Mouse (Mus musculus): ENCODE results near the gene Rasgef1a.

GRCm38 (mm10) chr6:118045892-118046291 is 34.7 kb downstream of the Rasgef1a start:
- TF ChIP-seq POLR2A (IDR thresholded peaks at IDR 0.05; ENCODE audit: insufficient read length, low read depth) (no peak), SRF (IDR thresholded peaks at IDR 0.05; ENCODE audit: control insufficient read depth, insufficient read length, low read depth) (no peak), POLR2AphosphoS2 (IDR thresholded peaks at IDR 0.05; ENCODE audit: insufficient read length, low read depth) (no peak), MYOG (IDR thresholded peaks at IDR 0.05; ENCODE audit: control insufficient read depth in 1 of 3, insufficient read depth in 1 of 3, insufficient read length in 2 of 3, low read depth in 2 of 3) (no peak), MAX (IDR thresholded peaks at IDR 0.05; ENCODE audit: low read depth) (no peak), MYOD1 (IDR thresholded peaks at IDR 0.05; ENCODE audit: control insufficient read depth in 1 of 3, insufficient read length in 2 of 3, low read depth in 2 of 3) (no peak), TCF12 (IDR thresholded peaks at IDR 0.05; ENCODE audit: insufficient read depth, poor library complexity, severe bottlenecking) (no peak), E2F4 (IDR thresholded peaks at IDR 0.05; ENCODE audit: insufficient read depth) (no peak)
